Mouse (Mus musculus): Measurements from ENCODE around the gene Klk1b16.

GRCm38 (mm10) chr7:44136467-44136866 lies at the start of gene Klk1b16:
- TF ChIP-seq CTCF (IDR thresholded peaks at IDR 0.05; ENCODE audit: control insufficient read depth, insufficient read depth, insufficient read length) (no peak), CEBPB (IDR thresholded peaks at IDR 0.05; ENCODE audit: low read depth) (no peak), MYOG (IDR thresholded peaks at IDR 0.05; ENCODE audit: control insufficient read depth, extremely low read depth, insufficient read length) (no peak), USF1 (IDR thresholded peaks at IDR 0.05; ENCODE audit: low read depth) (no peak), MAX (IDR thresholded peaks at IDR 0.05) (no peak), FOSL1 (IDR thresholded peaks at IDR 0.05; ENCODE audit: insufficient read depth, low read length, poor library complexity, severe bottlenecking) (no peak)
